ENCODE assay signal across 8 mouse cellular contexts in genomic region chr4:118275601-118276519, GRCm38 (mm10). TPM values are rescaled to one million over a fixed set of nuclear protein-coding genes. Genes with fewer than 3 reads are reported as not detected.
A peak's percentile ranks its signal among the peaks of the same experiment; 100 is the strongest.
DNase-seq lines count a peak whose midpoint lies in the region; ATAC-seq and TF ChIP-seq lines count a peak whose summit lies in the region.

No protein-coding gene starts in this region.

- no peaks in the 10 kb centered on the region for H3K79me2 ChIP-seq in heart, adult 2 months (replicated peaks; ENCODE audit: control insufficient read depth, insufficient read depth, low read length)

- intact Hi-C loops in heart, adult 2 months (cut with DNase I) = no loop called here

- peaks cover 41% of the 10 kb centered on the region for H3K36me3 ChIP-seq in heart, embryonic 13.5 days
- H3K36me3 ChIP-seq in heart, adult 2 months (ENCODE audit: control insufficient read depth, insufficient read depth, low read length) = no peaks in the 10 kb centered on the region
- H3K36me3 ChIP-seq in embryonic facial prominence, embryonic 13.5 days = peaks cover 78% of the 10 kb centered on the region
- H3K36me3 ChIP-seq in intestine, embryonic 16.5 days (ENCODE audit: control insufficient read depth, insufficient read depth, low read length) = peaks cover 8% of the 10 kb centered on the region
- peaks cover 72% of the 10 kb centered on the region for H3K36me3 ChIP-seq in midbrain, embryonic 10.5 days

- 79% methylated on average over 6 of the region's 6 CpGs for WGBS in heart, embryonic 13.5 days
- WGBS in heart, adult 2 months = 92% methylated on average over 6 of the region's 6 CpGs
- whole genome bisulfite sequencing in embryonic facial prominence, embryonic 13.5 days = 78% methylated on average over 6 of the region's 6 CpGs
- 62% methylated on average over 6 of the region's 6 CpGs for WGBS in intestine, embryonic 16.5 days
- 54% methylated on average over 6 of the region's 6 CpGs for WGBS in midbrain, embryonic 10.5 days

- no peaks in the 10 kb centered on the region for H3K27me3 ChIP-seq in heart, embryonic 13.5 days (replicated peaks)
- H3K27me3 ChIP-seq in heart, adult 2 months (ENCODE audit: control insufficient read depth, insufficient read depth, low read length) = no peaks in the 10 kb centered on the region
- H3K27me3 ChIP-seq in embryonic facial prominence, embryonic 13.5 days = no peaks in the 10 kb centered on the region
- H3K27me3 ChIP-seq in intestine, embryonic 16.5 days (replicated peaks; ENCODE audit: control insufficient read depth, insufficient read depth, low read length) = no peaks in the 10 kb centered on the region
- H3K27me3 ChIP-seq in midbrain, embryonic 10.5 days (ENCODE audit: low read depth, poor library complexity, severe bottlenecking) = no peaks in the 10 kb centered on the region

- TF ChIP-seq POLR2A in heart, adult 2 months (IDR thresholded peaks at IDR 0.05; ENCODE audit: insufficient read depth, low read depth, low read length) = no peak

- H3K4me1 ChIP-seq in heart, embryonic 13.5 days = peaks cover 72% of the 10 kb centered on the region
- peaks cover 4% of the 10 kb centered on the region for H3K4me1 ChIP-seq in heart, adult 2 months (ENCODE audit: control insufficient read depth, insufficient read depth, low read length)
- peaks cover 74% of the 10 kb centered on the region for H3K4me1 ChIP-seq in embryonic facial prominence, embryonic 13.5 days
- peaks cover 69% of the 10 kb centered on the region for H3K4me1 ChIP-seq in intestine, embryonic 16.5 days (ENCODE audit: control insufficient read depth, insufficient read depth, low read length)
- peaks cover 100% of the 10 kb centered on the region for H3K4me1 ChIP-seq in midbrain, embryonic 10.5 days

- peak overlapping the region; percentile 33 for H3K27ac ChIP-seq in heart, embryonic 13.5 days (replicated peaks)
- no peak overlapping the region for H3K27ac ChIP-seq in heart, adult 2 months
- peak overlapping the region; percentile 68 for H3K27ac ChIP-seq in embryonic facial prominence, embryonic 13.5 days
- H3K27ac ChIP-seq in intestine, embryonic 16.5 days (ENCODE audit: low read length) = peak overlapping the region; percentile 75
- H3K27ac ChIP-seq in midbrain, embryonic 10.5 days (replicated peaks) = peak overlapping the region; percentile 94

- H3K9me3 ChIP-seq in heart, embryonic 13.5 days = no peaks in the 10 kb centered on the region
- H3K9me3 ChIP-seq in embryonic facial prominence, embryonic 13.5 days = no peaks in the 10 kb centered on the region
- H3K9me3 ChIP-seq in intestine, embryonic 16.5 days (ENCODE audit: control insufficient read depth, low read length) = no peaks in the 10 kb centered on the region
- peaks cover 9% of the 10 kb centered on the region for H3K9me3 ChIP-seq in midbrain, embryonic 10.5 days (replicated peaks)

- no peak for TF ChIP-seq CTCF in heart, adult 2 months (IDR thresholded peaks at IDR 0.05)

- peak overlapping the region; percentile 61 for H3K9ac ChIP-seq in heart, embryonic 13.5 days
- no peak overlapping the region for H3K9ac ChIP-seq in heart, adult 2 months (ENCODE audit: low read depth, low read length)
- peak overlapping the region; percentile 46; the same call in 1 of the 2 replicates for H3K9ac ChIP-seq in embryonic facial prominence, embryonic 13.5 days
- H3K9ac ChIP-seq in intestine, embryonic 16.5 days (ENCODE audit: low read depth, low read length) = peak overlapping the region; percentile 45

- H3K4me2 ChIP-seq in heart, embryonic 13.5 days = peak overlapping the region; percentile 33
- H3K4me2 ChIP-seq in embryonic facial prominence, embryonic 13.5 days = 0 out of 2 replicates have a peak overlapping the region, but pooled peaks have one; percentile 3
- peak overlapping the region; percentile 45 for H3K4me2 ChIP-seq in intestine, embryonic 16.5 days (ENCODE audit: low read depth, low read length)

- ATAC-seq in heart, embryonic 13.5 days (ENCODE audit: extremely low read depth, insufficient number of reproducible peaks, low FRiP score, low TSS enrichment) = no peak
- ATAC-seq in embryonic facial prominence, embryonic 13.5 days (ENCODE audit: insufficient number of reproducible peaks, insufficient read depth, low FRiP score, low TSS enrichment, low read depth) = no peak
- ATAC-seq in intestine, embryonic 16.5 days = peak; percentile 27
- no peak for ATAC-seq in erythroid progenitor cell, adult 5-6 weeks (replicated peaks; ENCODE audit: low FRiP score, poor library complexity, severe bottlenecking)

- no peak overlapping the region for H3K4me3 ChIP-seq in heart, embryonic 13.5 days
- no peak overlapping the region for H3K4me3 ChIP-seq in heart, adult 2 months
- H3K4me3 ChIP-seq in embryonic facial prominence, embryonic 13.5 days = no peak overlapping the region
- no peak overlapping the region for H3K4me3 ChIP-seq in intestine, embryonic 16.5 days (ENCODE audit: low read length)
- peak overlapping the region; percentile 44 for H3K4me3 ChIP-seq in midbrain, embryonic 10.5 days

- DNase-seq in heart, adult 2 months = no peak
- DNase-seq in midbrain, embryonic 10.5 days (ENCODE audit: low spot score) = no peak
- DNase-seq in thymus, postnatal 10 days (ENCODE audit: low spot score in 2 of 2) = no peak
- DNase-seq in layer of hippocampus, postnatal 36 days = no peak

- TF ChIP-seq EP300 in heart, adult 2 months (IDR thresholded peaks at IDR 0.05; ENCODE audit: insufficient read depth, low read depth, low read length) = no peak

RNA-seq across cellular contexts. Expression of gene Ptprf, which starts 15.3 kb away (rescaled TPM):
- 24.0 and 26.9 TPM in 2 replicates for polyA plus RNA-seq in heart, embryonic 13.5 days (2015; fragmentation: Nextera tagmentation; extraction: Ambion mirVana)
- 1 to 10 TPM; 5.8 to 6.3 TPM for total RNA-seq in heart, adult 2 months (2021)
- polyA plus RNA-seq in heart, adult 2 months (2012; rRNA removed) = 6.6 and 7.8 TPM in 2 replicates
- 79.8 and 88.8 TPM in 2 replicates for polyA plus RNA-seq in embryonic facial prominence, embryonic 13.5 days (2015; fragmentation: Nextera tagmentation; extraction: Ambion mirVana)
- polyA plus RNA-seq in intestine, embryonic 16.5 days (2015; fragmentation: Nextera tagmentation; extraction: Ambion mirVana) = 45.8 and 54.8 TPM in 2 replicates
- 94.4 and 103 TPM in 2 replicates for polyA plus RNA-seq in midbrain, embryonic 10.5 days (2016; fragmentation: Nextera tagmentation; extraction: Ambion mirVana)
- 10 to 100 TPM; 73.3 to 80.7 TPM for total RNA-seq in layer of hippocampus, postnatal 36 days (2021)
- total RNA-seq in erythroid progenitor cell, adult 5-6 weeks (2015; ENCODE audit: low replicate concordance) = 0.84 TPM in 1 of 2 replicates, not detected in the other
- total RNA-seq in erythroid progenitor cell, adult 5-6 weeks (2017; ENCODE audit: low replicate concordance) = 0.13 TPM in 1 of 2 replicates, not detected in the other
